Mouse (Mus musculus) embryonic facial prominence, embryonic 11.5 days (tissue): ENCODE results near the gene Sem1. TPM values are rescaled to one million over a fixed set of nuclear protein-coding genes. Genes with fewer than 3 reads are reported as not detected.
"Not testable (repeated sequence)": the region's sequence is repeated elsewhere in the genome, so short reads cannot be mapped to it uniquely, and the experiment has no call there.

Experiments
- ATAC-seq: fragments of 200-750 bp; cut with Nextera tagmentation; replicated peaks from 2 replicates; pipeline ENCODE4 v1.8.0; 2017; ENCODE audit warnings: low read depth; ENCODE audit not compliant: insufficient number of reproducible peaks, low FRiP score, low TSS enrichment
- DNase-seq: peaks from one replicate; pipeline ENCODE4 v3.0.0-alpha.2; 2015; ENCODE audit warnings: low spot score
- H3K27ac ChIP-seq: fragments of 300-500 bp; sonication (generic); replicated peaks from 2 replicates; pipeline ENCODE4 v1.5.1; 2014; ENCODE audit warnings: mild to moderate bottlenecking, low read depth, low read length, control low read depth
- H3K27me3 ChIP-seq: fragments of 300-500 bp; sonication (generic); 2 replicates; pipeline ENCODE4 v1.6.1; 2014; ENCODE audit warnings: mild to moderate bottlenecking, low read length, moderate library complexity, mixed read lengths; ENCODE audit not compliant: control insufficient read depth, insufficient read depth
- H3K36me3 ChIP-seq: fragments of 300-500 bp; sonication (generic); replicated peaks from 2 replicates; pipeline ENCODE4 v1.6.1; 2014; ENCODE audit warnings: low read depth, mild to moderate bottlenecking, low read length, moderate library complexity, mixed read lengths; ENCODE audit not compliant: control insufficient read depth, insufficient read depth
- H3K4me1 ChIP-seq: fragments of 300-500 bp; sonication (generic); 2 replicates; pipeline ENCODE4 v1.6.1; 2014; ENCODE audit warnings: low read length, mixed read lengths; ENCODE audit not compliant: control insufficient read depth, insufficient read depth
- H3K4me2 ChIP-seq: fragments of 300-500 bp; sonication (generic); 2 replicates; pipeline ENCODE4 v1.6.1; 2014; ENCODE audit warnings: low read depth, mild to moderate bottlenecking, control low read depth, low read length, moderate library complexity
- H3K4me3 ChIP-seq: fragments of 300-500 bp; sonication (generic); 2 replicates; pipeline ENCODE4 v1.5.1; 2014; ENCODE audit warnings: low read depth, low read length, control low read depth
- H3K9ac ChIP-seq: fragments of 300-500 bp; sonication (generic); replicated peaks from 2 replicates; pipeline ENCODE4 v1.6.1; 2014; ENCODE audit warnings: mild to moderate bottlenecking, control low read depth, low read length
- H3K9me3 ChIP-seq: fragments of 300-500 bp; sonication (generic); replicated peaks from 2 replicates; pipeline ENCODE4 v1.6.1; 2016; ENCODE audit warnings: mild to moderate bottlenecking, low read length, inconsistent platforms, mixed read lengths; ENCODE audit not compliant: control insufficient read depth
- WGBS: fragments of 180-500 bp; shearing (Covaris S2); extraction: QIAGEN DNeasy Blood & Tissue Kit; methylation state at CpG from one replicate; pipeline ENCODE4 v1.1.7; 2014; 5-methylcytosine and 5-hydroxymethylcytosine counted together
- polyA plus RNA-seq: library from polyadenylated mRNA; unstranded; fragments of >200 nt; fragmentation: Nextera tagmentation; extraction: Ambion mirVana; gene quantifications from 2 replicates; pipeline ENCODE4 v1.2.1, GENCODE M21; 2014

Gene Sem1
- polyA plus RNA-seq, 1 experiment from 2014 or later = 286 TPM

DNA sequence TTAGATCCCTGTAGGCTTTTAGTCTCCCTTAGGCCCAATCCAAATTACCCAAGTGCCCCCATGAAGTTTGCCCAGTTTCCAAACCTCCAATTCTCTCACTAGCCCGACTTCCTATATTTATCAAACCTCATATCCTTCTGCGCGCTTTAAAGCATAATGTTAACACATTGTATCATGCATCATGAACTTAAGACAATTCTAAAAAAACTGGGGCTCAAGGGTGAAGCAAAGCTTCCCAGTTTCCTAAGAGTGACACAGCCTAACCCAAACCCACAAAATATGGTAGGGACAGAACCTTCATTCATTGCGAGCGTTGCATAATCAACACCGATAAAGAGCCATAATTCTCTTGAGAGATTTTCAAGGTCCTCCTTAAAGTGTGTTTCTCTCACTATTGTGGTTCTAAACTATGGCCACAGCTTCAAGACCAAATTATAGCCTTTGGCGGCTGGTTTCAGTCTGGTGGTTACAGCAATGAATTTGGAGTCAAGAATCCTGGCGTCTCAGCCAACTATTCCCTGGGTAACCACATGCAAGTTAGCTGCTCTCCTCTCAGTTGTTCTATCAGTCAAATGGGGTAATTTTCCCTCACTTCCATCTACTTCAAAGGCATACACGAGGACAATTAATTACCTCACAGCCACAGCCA is 34.7 kb downstream of the Sem1 start:
- 88% methylated on average over 9 of the region's 9 CpGs for WGBS
- no peak for ATAC-seq
- Histone ChIP-seq H3K9me3 (no peaks in the 10 kb centered on the region), H3K4me2 (no peak overlapping the region), H3K27me3 (no peaks in the 10 kb centered on the region), H3K9ac (no peak overlapping the region), H3K4me1 (no peaks in the 10 kb centered on the region), H3K4me3 (no peak overlapping the region), H3K27ac (no peak overlapping the region), H3K36me3 (no peaks in the 10 kb centered on the region)
- DNase-seq = no peak

DNA sequence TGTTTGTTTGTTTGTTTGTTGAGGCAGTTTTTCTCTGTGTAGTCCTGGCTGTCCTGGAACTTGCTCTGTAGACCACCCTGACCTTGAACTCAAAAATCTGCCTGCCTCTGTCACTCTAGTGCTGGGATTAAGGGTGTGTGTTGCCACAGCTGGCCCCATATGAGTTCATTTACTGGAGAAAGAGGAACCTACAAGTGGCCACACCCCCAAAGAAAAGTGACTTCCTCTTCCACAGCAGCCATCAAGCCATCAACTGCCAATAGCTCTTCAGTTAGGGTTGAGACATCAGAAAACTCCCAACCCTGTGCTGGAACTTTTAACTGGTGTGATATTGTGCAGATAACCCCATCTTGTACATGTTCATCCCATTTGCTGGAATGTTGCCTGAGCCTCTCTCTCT is 36.3 kb downstream of the Sem1 start:
- no peak for ATAC-seq
- H3K4me1 ChIP-seq = no peaks in the 10 kb centered on the region
- DNase-seq = no peak
- no peak overlapping the region for H3K27ac ChIP-seq
- no peaks in the 10 kb centered on the region for H3K9me3 ChIP-seq
- no peaks in the 10 kb centered on the region for H3K36me3 ChIP-seq
- H3K27me3 ChIP-seq = no peaks in the 10 kb centered on the region
- H3K9ac ChIP-seq = no peak overlapping the region
- no peak overlapping the region for H3K4me2 ChIP-seq
- H3K4me3 ChIP-seq = no peak overlapping the region

DNA sequence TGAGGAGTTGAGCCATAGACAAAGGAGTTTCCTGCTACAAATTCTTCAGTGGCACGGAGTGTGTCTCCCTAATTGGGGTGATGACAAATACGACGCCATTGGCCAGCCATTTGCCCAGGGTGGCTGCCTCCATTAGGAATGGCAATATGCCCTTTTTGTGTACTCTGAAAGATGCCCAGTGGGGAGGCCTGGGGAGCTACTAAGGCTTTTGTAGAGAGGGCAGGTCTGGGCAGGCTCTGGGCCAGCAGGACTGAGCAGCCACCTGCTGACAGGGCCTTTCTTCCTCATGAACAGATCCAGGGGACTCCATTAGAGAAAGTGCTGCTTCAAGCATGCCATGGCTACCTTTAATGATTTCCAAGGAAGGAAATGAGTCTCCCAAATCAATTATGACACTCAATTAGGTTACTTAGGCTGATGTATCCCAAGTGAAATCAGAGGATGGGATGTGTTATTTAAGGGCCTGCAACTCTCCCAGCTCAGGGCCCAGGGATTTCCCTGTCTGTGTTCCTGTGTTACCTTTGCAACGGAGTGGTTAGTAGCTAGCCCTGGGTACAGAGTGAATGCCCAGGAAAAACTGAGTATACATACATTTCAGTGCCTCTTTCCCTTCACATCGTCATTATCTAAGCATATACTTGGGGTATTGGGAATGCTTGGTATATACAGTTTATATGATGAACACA is 41.5 kb downstream of the Sem1 start:
- H3K9ac ChIP-seq = no peak overlapping the region
- H3K36me3 ChIP-seq = no peaks in the 10 kb centered on the region
- no peak overlapping the region for H3K4me3 ChIP-seq
- no peaks in the 10 kb centered on the region for H3K9me3 ChIP-seq
- H3K4me2 ChIP-seq = no peak overlapping the region
- no peak for ATAC-seq
- no peak overlapping the region for H3K27ac ChIP-seq
- no peaks in the 10 kb centered on the region for H3K4me1 ChIP-seq
- DNase-seq = peak; percentile 29
- 44% methylated on average over 5 of the region's 5 CpGs for WGBS
- H3K27me3 ChIP-seq = no peaks in the 10 kb centered on the region

DNA sequence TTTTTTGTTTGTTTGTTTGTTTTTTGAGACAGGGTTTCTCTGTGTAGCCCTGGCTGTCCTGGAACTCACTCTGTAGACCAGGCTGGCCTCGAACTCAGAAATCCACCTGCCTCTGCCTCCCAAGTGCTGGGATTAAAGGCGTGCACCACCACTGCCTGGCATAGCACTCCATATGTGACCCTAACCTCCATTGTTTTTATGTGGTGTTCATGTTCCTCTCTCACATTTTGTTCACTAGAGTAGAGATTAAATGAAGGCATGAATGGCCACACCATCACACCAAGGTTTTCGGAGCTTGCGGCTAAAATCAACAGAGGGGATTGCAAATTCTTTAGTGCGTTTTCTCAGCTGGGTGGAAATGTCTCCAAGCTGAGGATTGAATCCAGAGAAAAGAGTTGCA is 42.1 kb downstream of the Sem1 start:
- H3K27ac ChIP-seq, H3K4me2 ChIP-seq, H3K36me3 ChIP-seq, H3K9me3 ChIP-seq, H3K27me3 ChIP-seq, DNase-seq, ATAC-seq, H3K9ac ChIP-seq, H3K4me3 ChIP-seq, H3K4me1 ChIP-seq: not testable (repeated sequence)
- 70% methylated on average over 5 of the region's 5 CpGs for WGBS
